Mouse (Mus musculus): ENCODE results near the gene Tas2r143. TPM values are rescaled to one million over a fixed set of nuclear protein-coding genes. Genes with fewer than 3 reads are reported as not detected.

Gene Tas2r143
- total RNA-seq (2021), result not detected
- long read RNA-seq, result 0 reads

DNA sequence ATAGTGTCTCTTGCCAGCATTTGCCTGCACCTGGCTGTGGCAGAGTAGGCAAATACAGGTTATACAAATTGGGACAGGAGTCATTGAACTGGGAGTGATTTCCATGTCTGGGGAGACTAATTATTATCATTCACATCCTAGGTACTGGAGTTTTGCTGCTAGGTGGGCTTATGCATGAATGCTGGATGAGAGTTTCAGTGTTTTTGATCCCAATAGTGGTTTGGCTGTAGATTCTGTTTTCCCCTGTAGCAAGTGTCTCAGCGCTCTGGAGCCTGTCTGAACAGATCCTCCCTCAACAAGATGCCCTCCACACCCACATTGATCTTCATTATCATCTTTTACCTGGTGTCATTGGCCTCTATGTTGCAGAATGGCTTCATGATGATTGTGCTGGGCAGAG is at the start of gene Tas2r143:
Gene Tas2r143, plus strand, starts transcription at position 301 of the 400 bp plus-strand sequence.
- DNase-seq (ENCODE audit: low spot score in 2 of 2), result no peak

- DNase-seq (ENCODE audit: low spot score in 2 of 2), result no peak
Measured at GRCm38 (mm10) chr6:42350968-42351775, 48.9 kb upstream of the Tas2r143 start.

DNA sequence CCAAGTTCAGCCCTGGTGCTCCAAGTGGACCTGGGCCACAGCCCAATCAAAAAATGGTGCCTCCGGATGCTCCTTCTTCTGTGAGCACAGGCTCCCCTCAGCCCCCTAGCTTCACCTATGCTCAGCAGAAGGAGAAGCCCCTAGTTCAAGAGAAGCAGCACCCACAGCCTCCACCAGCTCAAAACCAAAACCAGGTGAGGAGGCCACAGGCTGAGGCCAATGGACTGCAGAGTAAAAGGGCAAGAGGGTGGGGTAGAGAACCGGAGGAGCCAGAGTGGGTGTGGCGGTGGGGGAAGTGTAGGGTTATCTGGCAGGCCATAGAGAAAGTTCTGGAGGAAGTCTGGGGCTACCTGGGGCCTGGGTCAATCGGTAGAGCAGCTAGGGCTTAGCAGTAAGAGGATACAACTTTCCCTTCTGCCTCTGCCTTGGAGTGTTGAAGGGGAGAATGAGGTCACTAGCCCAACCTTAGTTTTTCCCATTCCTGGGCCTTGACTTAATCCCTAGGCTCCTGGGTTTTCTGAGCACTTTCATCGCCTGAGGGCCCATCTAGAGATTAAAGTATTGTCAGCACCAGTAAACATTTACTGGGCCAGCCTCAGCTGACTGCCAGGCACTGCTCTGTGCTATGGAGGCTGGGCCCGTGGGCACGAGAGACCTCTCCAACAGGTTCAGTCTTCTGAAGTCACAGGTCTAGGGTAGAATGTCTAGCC is 48.1 kb upstream of the Tas2r143 start:
- DNase-seq (ENCODE audit: low spot score in 2 of 2), result no peak

- no peak for DNase-seq (ENCODE audit: low spot score in 2 of 2)
Measured at GRCm38 (mm10) chr6:42352486-42352846, 47.6 kb upstream of the Tas2r143 start.

GRCm38 (mm10) chr6:42353180-42353579 is 46.9 kb upstream of the Tas2r143 start:
- DNase-seq (ENCODE audit: low spot score in 2 of 2), result no peak

DNA sequence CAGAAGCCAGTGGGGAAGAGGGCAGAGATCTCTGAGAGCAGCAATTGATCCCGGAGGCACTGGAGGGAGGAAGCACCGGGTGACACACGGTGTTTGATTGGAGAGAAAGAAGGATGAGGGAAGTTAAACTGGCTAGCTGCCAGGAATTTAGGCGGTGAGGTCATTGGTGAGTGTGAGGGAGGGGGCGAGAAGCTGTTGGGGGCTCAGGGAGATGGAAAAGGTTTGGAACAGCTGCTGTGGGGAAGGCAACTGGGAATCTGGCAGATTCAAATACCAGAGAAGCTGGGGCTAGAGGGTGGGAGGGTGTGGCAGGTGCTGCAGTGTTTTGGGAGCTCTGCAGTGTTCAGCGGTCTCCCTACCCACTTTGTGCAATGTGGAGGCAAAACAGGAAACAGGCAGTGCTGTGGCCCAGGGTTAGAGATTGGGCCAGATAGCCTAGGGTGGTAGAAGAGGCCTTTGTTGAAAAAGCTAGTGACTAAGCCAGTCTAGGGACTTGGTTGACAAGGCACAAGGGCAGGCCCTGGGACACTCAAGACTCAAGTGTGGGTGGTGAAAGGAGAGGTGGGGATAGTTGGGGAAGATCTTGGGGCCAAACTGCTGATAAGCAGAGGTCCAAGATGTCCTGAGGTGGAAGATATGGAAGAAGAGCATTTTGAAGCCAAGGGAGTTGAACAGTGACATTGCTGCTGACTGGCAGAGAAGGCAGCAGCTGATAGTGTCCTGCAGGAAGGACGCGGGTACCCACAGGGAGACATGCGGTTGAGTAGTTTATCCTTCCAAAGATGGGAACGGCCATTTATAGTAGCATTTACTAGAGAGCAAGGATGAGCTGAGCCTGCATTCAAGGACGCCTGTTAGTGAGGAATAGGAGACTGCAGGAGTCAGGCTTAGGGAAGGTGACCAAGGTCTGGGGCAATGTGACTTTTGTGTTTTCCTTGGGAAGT is 45.7 kb upstream of the Tas2r143 start:
- DNase-seq (ENCODE audit: low spot score in 2 of 2), result peak in 1 of 2 experiments; percentile 34

- DNase-seq (ENCODE audit: low spot score in 2 of 2), result no peak
Measured at GRCm38 (mm10) chr6:42355366-42355765, 44.7 kb upstream of the Tas2r143 start.

DNA sequence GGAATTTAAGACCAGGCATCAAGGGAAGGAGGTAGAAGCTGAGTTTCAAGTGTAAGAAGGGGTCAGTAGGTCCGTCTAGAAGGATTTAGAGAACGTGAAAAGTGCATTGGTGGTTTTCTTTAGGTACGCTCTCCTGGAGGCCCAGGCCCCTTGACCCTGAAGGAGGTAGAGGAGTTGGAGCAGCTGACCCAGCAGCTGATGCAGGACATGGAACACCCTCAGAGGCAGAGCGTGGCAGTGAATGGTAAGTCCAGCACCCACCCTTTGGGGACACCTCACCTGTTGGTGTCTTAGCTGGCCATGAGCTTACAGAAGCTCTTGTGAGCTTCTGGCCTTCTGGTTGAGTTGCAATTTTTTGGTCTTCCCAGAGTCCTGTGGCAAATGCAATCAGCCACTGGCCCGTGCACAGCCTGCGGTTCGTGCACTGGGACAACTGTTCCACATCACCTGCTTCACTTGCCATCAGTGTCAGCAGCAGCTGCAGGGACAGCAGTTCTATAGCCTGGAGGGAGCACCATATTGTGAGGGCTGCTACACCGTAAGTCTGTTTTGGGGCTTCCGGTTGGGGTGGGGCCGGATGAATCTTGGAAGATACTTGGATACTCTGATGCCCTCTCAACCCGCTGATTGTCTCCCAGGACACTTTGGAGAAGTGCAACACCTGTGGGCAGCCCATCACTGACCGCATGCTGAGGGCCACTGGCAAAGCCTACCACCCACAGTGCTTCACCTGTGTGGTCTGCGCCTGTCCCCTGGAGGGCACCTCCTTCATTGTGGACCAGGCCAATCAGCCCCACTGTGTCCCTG is 44.0 kb upstream of the Tas2r143 start:
- DNase-seq (ENCODE audit: low spot score in 2 of 2), result no peak

GRCm38 (mm10) chr6:42356913-42357312 is 43.1 kb upstream of the Tas2r143 start:
- DNase-seq (ENCODE audit: low spot score in 2 of 2), result no peak

GRCm38 (mm10) chr6:42357901-42358300 is 42.1 kb upstream of the Tas2r143 start:
- DNase-seq (ENCODE audit: low spot score in 2 of 2), result no peak

DNA sequence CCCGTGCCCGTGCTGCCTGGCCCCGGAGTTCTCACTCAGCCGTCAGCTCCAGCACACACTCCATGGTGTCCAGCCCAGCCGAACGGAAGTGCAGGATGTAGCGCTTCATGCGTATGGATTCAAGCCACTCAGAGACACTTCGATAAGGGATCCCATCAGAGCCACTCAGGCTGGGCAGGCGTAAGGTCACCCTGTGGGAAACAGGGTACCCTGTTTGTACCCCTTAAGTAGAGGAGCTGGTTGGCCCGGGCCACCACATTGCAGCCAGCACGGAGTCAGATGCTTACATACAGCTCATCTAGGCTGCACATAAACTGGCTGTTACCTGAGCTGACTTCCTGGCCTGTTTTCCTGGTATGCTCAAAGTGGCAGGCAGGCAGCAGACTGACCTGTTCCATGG is 41.1 kb upstream of the Tas2r143 start:
- no peak for DNase-seq (ENCODE audit: low spot score in 2 of 2)

GRCm38 (mm10) chr6:42359364-42360147 is 40.5 kb upstream of the Tas2r143 start:
- no peak for DNase-seq (ENCODE audit: low spot score in 2 of 2)

DNA sequence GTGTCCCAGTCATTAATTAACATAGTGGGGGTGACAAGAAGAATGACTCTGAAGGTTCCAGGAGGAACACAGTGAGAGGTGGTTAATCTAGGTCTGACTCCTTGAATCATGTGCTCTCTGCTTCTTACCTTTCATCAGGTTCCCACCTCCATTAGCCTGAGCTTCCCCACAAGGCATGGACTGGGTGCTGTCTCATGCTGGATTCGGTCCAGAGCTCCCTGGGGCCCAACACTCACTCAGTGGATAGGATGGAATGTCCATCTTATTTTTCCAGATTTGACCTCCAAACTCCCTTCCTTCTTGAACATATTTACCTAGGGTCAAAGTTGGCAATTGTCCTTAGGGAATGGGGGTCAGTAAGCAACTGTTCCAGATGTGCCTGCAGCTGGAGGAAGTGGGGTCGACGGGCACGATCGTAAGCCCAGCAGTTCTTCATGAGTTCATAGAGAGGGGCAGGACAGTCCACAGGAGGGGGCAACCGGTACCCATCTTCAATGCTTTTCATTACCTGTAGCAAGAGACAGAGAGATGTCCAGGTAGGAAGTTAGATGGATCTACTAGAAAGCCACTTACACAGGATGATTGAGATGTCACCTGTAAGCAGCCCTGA is 39.7 kb upstream of the Tas2r143 start:
- no peak for DNase-seq (ENCODE audit: low spot score in 2 of 2)

DNA sequence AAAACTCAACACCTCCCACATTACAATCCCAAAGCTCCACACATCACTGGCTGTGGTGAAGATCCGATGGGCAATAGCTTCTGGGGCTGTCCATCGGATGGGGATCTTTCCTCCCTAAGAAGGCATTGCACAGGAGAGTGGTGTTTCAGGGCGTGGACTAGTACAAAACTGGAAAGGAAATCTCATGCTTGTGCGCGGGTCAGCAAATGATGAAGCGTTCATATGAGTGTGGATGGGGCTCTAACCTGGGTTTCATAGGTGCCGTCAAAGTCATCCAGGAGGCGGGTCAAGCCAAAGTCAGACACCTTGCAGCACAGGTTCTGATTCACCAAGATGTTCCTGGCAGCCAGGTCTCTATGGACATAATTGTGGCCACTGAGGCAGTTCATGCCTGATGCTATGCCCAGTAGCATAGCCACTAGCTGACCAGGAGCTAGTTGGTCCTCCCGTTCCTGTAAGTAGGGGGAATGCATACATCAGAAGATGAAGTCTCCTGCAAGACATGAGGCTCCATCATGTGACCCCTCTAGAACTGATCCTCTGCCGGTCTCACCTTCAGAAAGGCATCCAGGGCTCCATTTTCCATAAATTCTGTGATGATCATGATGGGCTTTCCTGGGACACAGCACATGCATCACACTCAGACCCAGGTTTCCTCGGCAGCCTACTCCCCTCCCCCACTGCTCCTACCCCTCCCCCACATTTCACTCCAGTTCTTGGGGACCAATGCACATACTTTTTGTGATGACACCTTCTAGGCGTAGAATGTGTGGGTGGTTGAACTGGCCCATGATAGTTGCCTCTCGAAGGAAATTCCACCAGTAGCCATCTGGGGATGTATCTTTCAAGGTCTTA is 38.8 kb upstream of the Tas2r143 start:
- DNase-seq (ENCODE audit: low spot score in 2 of 2), result no peak

DNA sequence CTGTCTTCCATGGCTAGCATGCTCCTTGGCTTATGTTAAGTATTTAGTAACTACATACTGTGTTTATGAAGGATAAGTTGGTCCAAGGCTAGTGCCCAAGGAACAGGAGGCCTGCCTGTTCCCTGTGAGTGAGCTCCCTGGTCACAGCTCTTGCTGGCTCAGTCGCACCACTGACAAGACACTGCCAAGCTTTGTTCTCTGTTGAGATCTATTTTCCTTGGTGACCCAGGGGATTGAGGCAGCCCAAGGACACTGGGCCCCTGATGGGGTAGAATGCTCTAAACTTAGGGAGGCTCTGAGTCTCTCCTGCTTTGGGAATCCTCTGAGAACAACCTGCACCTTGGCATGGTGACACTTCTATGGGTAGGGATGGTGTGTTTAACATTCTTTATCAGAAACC is 38.0 kb upstream of the Tas2r143 start:
- no peak for DNase-seq (ENCODE audit: low spot score in 2 of 2)

- DNase-seq (ENCODE audit: low spot score in 2 of 2), result no peak
Measured at GRCm38 (mm10) chr6:42362497-42362896, 37.5 kb upstream of the Tas2r143 start.

- DNase-seq (ENCODE audit: low spot score in 2 of 2), result no peak
Measured at GRCm38 (mm10) chr6:42362974-42363373, 37.1 kb upstream of the Tas2r143 start.

- no peak for DNase-seq (ENCODE audit: low spot score in 2 of 2)
Measured at GRCm38 (mm10) chr6:42364066-42364465, 36.0 kb upstream of the Tas2r143 start.

Measured in layer of hippocampus, adult 18-20 months (tissue).